Comparison of ENCODE assay signal across 24 mouse cellular contexts in genomic region chr5:62574336-62574844, GRCm38 (mm10).
DNase-seq lines count a peak whose midpoint lies in the region; ATAC-seq and TF ChIP-seq lines count a peak whose summit lies in the region.
"Had no signal": no experiment of that assay in that cellular context is flagged by ENCODE, and none has a peak within 500 bp of the region (broad histone marks: within the 10 kb centered on the region; RNA-seq: fewer than 3 reads in every experiment).

No protein-coding gene starts in this region.

- TF ChIP-seq CTCF in spleen, adult 2 months (IDR thresholded peaks at IDR 0.05; ENCODE audit: extremely low read depth, insufficient read depth, insufficient read length, insufficient replicate concordance), result no peak
- no peak for TF ChIP-seq CTCF in CH12.LX (conservative IDR thresholded peaks at IDR 0.05 in 1 of 2, IDR thresholded peaks at IDR 0.05 in 1 of 2; ENCODE audit: low read depth in 2 of 2, low read length in 2 of 2)

- H3K9me3 ChIP-seq in CH12.LX (replicated peaks; ENCODE audit: low read length), result no peaks in the 10 kb centered on the region
- H3K9me3 ChIP-seq in kidney, embryonic 15.5 days (replicated peaks), result no peaks in the 10 kb centered on the region
- no peaks in the 10 kb centered on the region for H3K9me3 ChIP-seq in hindbrain, embryonic 10.5 days
- H3K9me3 ChIP-seq in kidney, embryonic 16.5 days (ENCODE audit: low read length), result no peaks in the 10 kb centered on the region
- H3K9me3 ChIP-seq: embryonic facial prominence, embryonic 15.5 days; midbrain, embryonic 12.5 days had no signal

- no peak overlapping the region for H3K4me3 ChIP-seq in spleen, adult 2 months (ENCODE audit: extremely low read depth, insufficient read depth, insufficient read length)
- H3K4me3 ChIP-seq in CH12.LX (replicated peaks in 1 of 3; ENCODE audit: low read depth in 2 of 3, low read length in 2 of 3, poor library complexity in 1 of 3), result no peak overlapping the region
- H3K4me3 ChIP-seq in kidney, embryonic 15.5 days (replicated peaks), result no peak overlapping the region
- H3K4me3 ChIP-seq in hindbrain, embryonic 10.5 days, result no peak overlapping the region
- no peak overlapping the region for H3K4me3 ChIP-seq in kidney, embryonic 16.5 days (ENCODE audit: low read length)
- H3K4me3 ChIP-seq: embryonic facial prominence, embryonic 15.5 days; gastrocnemius, adult 2 months; heart, adult 2 months; layer of hippocampus, adult 2 months; midbrain, embryonic 12.5 days had no signal

- TF ChIP-seq RAD21 in CH12.LX (IDR thresholded peaks at IDR 0.05; ENCODE audit: low read depth, low read length), result no peak

- no peak for TF ChIP-seq POLR2A in spleen, adult 2 months (IDR thresholded peaks at IDR 0.05; ENCODE audit: low read depth, low read length)
- TF ChIP-seq POLR2A in CH12.LX (IDR thresholded peaks at IDR 0.05; ENCODE audit: low read depth, low read length), result no peak

- dilution Hi-C loops in CH12.LX (cut with MboI; ENCODE audit: extremely low pct_ligation_motif_present, extremely low pct_unique_long_range_greater_than_20kb, low sequenced_read_pairs), result no loop called here

- H3K79me2 ChIP-seq in CH12.LX (replicated peaks; ENCODE audit: control insufficient read depth, extremely low read depth, insufficient read depth, poor library complexity, severe bottlenecking), result no peaks in the 10 kb centered on the region

- H3K27ac ChIP-seq in spleen, adult 2 months (ENCODE audit: insufficient read depth, low read length), result no peak overlapping the region
- H3K27ac ChIP-seq in CH12.LX (ENCODE audit: insufficient read depth, low read depth), result no peak overlapping the region
- H3K27ac ChIP-seq in kidney, embryonic 15.5 days, result no peak overlapping the region
- no peak overlapping the region for H3K27ac ChIP-seq in hindbrain, embryonic 10.5 days
- H3K27ac ChIP-seq in kidney, embryonic 16.5 days (ENCODE audit: low read length), result no peak overlapping the region
- H3K27ac ChIP-seq: embryonic facial prominence, embryonic 15.5 days; gastrocnemius, adult 2 months; heart, adult 2 months; hindbrain, postnatal 0 days; layer of hippocampus, adult 2 months; macrophage; midbrain, embryonic 12.5 days; stomach, postnatal 0 days had no signal

- H3K9ac ChIP-seq in CH12.LX (ENCODE audit: insufficient read depth, low read depth), result no peak overlapping the region
- no peak overlapping the region for H3K9ac ChIP-seq in kidney, embryonic 15.5 days
- H3K9ac ChIP-seq in kidney, embryonic 16.5 days (replicated peaks; ENCODE audit: low read length), result no peak overlapping the region
- H3K9ac ChIP-seq: embryonic facial prominence, embryonic 15.5 days; midbrain, embryonic 12.5 days had no signal

- 72% methylated on average over 3 of the region's 3 CpGs for WGBS in spleen, adult 2 months
- 97% methylated on average over 3 of the region's 3 CpGs for WGBS in kidney, embryonic 15.5 days
- WGBS in hindbrain, embryonic 10.5 days, result 93% methylated on average over 3 of the region's 3 CpGs
- 95% methylated on average over 3 of the region's 3 CpGs for WGBS in kidney, embryonic 16.5 days

- H3K4me2 ChIP-seq in CH12.LX (ENCODE audit: insufficient read depth, low read depth, poor library complexity, severe bottlenecking), result no peak overlapping the region
- H3K4me2 ChIP-seq in kidney, embryonic 15.5 days, result no peak overlapping the region
- no peak overlapping the region for H3K4me2 ChIP-seq in kidney, embryonic 16.5 days (replicated peaks; ENCODE audit: low read depth, low read length)
- H3K4me2 ChIP-seq: embryonic facial prominence, embryonic 15.5 days; midbrain, embryonic 12.5 days had no signal

- in situ Hi-C loops in CH12.LX (cut with MboI; ENCODE audit: low pct_ligation_motif_present, low pct_unique_long_range_greater_than_20kb, low sequenced_read_pairs), result no loop called here

- peaks cover 1% of the 10 kb centered on the region; the same call in 1 of the 2 replicates for H3K4me1 ChIP-seq in spleen, adult 2 months (ENCODE audit: control insufficient read depth, insufficient read depth, insufficient read length)
- peaks cover 0 to 5% of the 10 kb centered on the region in 2 experiments; a peak in 2 of 4 replicates for H3K4me1 ChIP-seq in CH12.LX (ENCODE audit: control insufficient read depth in 1 of 2, insufficient read depth in 2 of 2)
- H3K4me1 ChIP-seq in kidney, embryonic 15.5 days, result no peaks in the 10 kb centered on the region
- H3K4me1 ChIP-seq in hindbrain, embryonic 10.5 days (replicated peaks), result no peaks in the 10 kb centered on the region
- no peaks in the 10 kb centered on the region for H3K4me1 ChIP-seq in kidney, embryonic 16.5 days (ENCODE audit: insufficient read depth, low read length)
- H3K4me1 ChIP-seq: embryonic facial prominence, embryonic 15.5 days; midbrain, embryonic 12.5 days had no signal

- no peak for TF ChIP-seq EP300 in CH12.LX (IDR thresholded peaks at IDR 0.05; ENCODE audit: low read length)

- DNase-seq in spleen, adult 2 months (ENCODE audit: low read depth in 1 of 2, low spot score in 2 of 2), result peak; percentile 3 to 4
- DNase-seq in spleen, postnatal 4 days (ENCODE audit: low spot score in 2 of 2), result no peak
- DNase-seq in CH12.LX (ENCODE audit: extremely low read depth), result peak; percentile 25
- DNase-seq in induced T-regulatory cell, adult 2 months (ENCODE audit: low read depth), result peak; percentile 63
- DNase-seq in natural killer cell, adult 2 months (ENCODE audit: low spot score in 2 of 2), result peak; percentile 48 to 71
- DNase-seq in hindbrain, embryonic 10.5 days (ENCODE audit: low spot score), result no peak
- DNase-seq: adrenal gland, postnatal 36 days; cerebellum, adult 9-10 months; gastrocnemius, adult 2 months; heart, adult 2 months; kidney, adult 2 months; kidney, postnatal 25 days; right cerebral cortex, adult 18-20 months; right cerebral cortex, postnatal 4 days; thymus, postnatal 25 days had no signal

- no peak for ATAC-seq in kidney, embryonic 15.5 days (replicated peaks; ENCODE audit: low FRiP score)
- no peak for ATAC-seq in kidney, embryonic 16.5 days (ENCODE audit: low FRiP score, low TSS enrichment)
- ATAC-seq: forebrain, embryonic 14.5 days; hindbrain, postnatal 0 days had no signal

- H3K27me3 ChIP-seq in spleen, adult 2 months (ENCODE audit: control insufficient read depth, insufficient read depth, low read length), result no peaks in the 10 kb centered on the region
- no peaks in the 10 kb centered on the region for H3K27me3 ChIP-seq in CH12.LX (replicated peaks)
- no peaks in the 10 kb centered on the region for H3K27me3 ChIP-seq in kidney, embryonic 15.5 days
- no peaks in the 10 kb centered on the region for H3K27me3 ChIP-seq in hindbrain, embryonic 10.5 days (ENCODE audit: insufficient read depth, poor library complexity, severe bottlenecking)
- no peaks in the 10 kb centered on the region for H3K27me3 ChIP-seq in kidney, embryonic 16.5 days (ENCODE audit: insufficient read depth, low read length)
- H3K27me3 ChIP-seq: embryonic facial prominence, embryonic 15.5 days; midbrain, embryonic 12.5 days had no signal

- no peaks in the 10 kb centered on the region for H3K36me3 ChIP-seq in spleen, adult 2 months (ENCODE audit: control insufficient read depth, insufficient read depth, low read length)
- H3K36me3 ChIP-seq in CH12.LX (replicated peaks in 1 of 2; ENCODE audit: control insufficient read depth in 1 of 2, insufficient read depth in 1 of 2, low read length in 1 of 2), result no peaks in the 10 kb centered on the region
- no peaks in the 10 kb centered on the region for H3K36me3 ChIP-seq in kidney, embryonic 15.5 days
- H3K36me3 ChIP-seq in hindbrain, embryonic 10.5 days, result no peaks in the 10 kb centered on the region
- no peaks in the 10 kb centered on the region for H3K36me3 ChIP-seq in kidney, embryonic 16.5 days (ENCODE audit: insufficient read depth, low read length)
- H3K36me3 ChIP-seq: embryonic facial prominence, embryonic 15.5 days; midbrain, embryonic 12.5 days had no signal

TF ChIP-seq in CH12.LX, 34 proteins besides CTCF, POLR2A, EP300 and RAD21:
- TF ChIP-seq ETS1 (conservative IDR thresholded peaks at IDR 0.05; ENCODE audit: low read depth, low read length), result no peak
- TF ChIP-seq ELF1 (IDR thresholded peaks at IDR 0.05; ENCODE audit: low read depth, low read length), result peak; percentile 33; the same call in 1 of the 2 replicates
- TF ChIP-seq HCFC1 (IDR thresholded peaks at IDR 0.05; ENCODE audit: low read depth, low read length), result no peak
- no peak for TF ChIP-seq CHD2 (IDR thresholded peaks at IDR 0.05; ENCODE audit: low read length)
- no peak for TF ChIP-seq MYC (IDR thresholded peaks at IDR 0.05; ENCODE audit: low read depth, low read length)
TF ChIP-seq in CH12.LX: peak in this region for 1.

Comparison
In these comparisons a context has a peak if more than half of its experiments do, and no peak if none do; other contexts are left out.
1. DNase-seq: peak in spleen, adult 2 months (2 of 2), CH12.LX (single experiment), induced T-regulatory cell, adult 2 months (single experiment) and natural killer cell, adult 2 months (2 of 2); none in spleen, postnatal 4 days (0 of 2) and hindbrain, embryonic 10.5 days (single experiment).